Mouse (Mus musculus) adrenal gland, postnatal 14 days (tissue): ENCODE data around the gene Vmn1r151. TPM values are rescaled to one million over a fixed set of nuclear protein-coding genes. Genes with fewer than 3 reads are reported as not detected.
"Not testable (repeated sequence)": the region's sequence is repeated elsewhere in the genome, so short reads cannot be mapped to it uniquely, and the experiment has no call there.

Experiments used
- DNase-seq: peaks from one replicate; pipeline ENCODE4 v3.0.0; 2021; ENCODE audit warnings: mixed read lengths
- long read RNA-seq, 2 experiments: library from polyadenylated mRNA; stranded (forward); transcript quantifications; one replicate each; pipeline ENCODE4 v2.0.0; 2021
- total RNA-seq: library from RNA; stranded (reverse); gene quantifications from 2 replicates; pipeline ENCODE4 v1.2.3, GENCODE M21; 2021

Vmn1r151 gene
- not detected in 2 replicates for total RNA-seq
- long read RNA-seq, experiment 1: 0 reads
- long read RNA-seq, experiment 2: 0 reads

DNA sequence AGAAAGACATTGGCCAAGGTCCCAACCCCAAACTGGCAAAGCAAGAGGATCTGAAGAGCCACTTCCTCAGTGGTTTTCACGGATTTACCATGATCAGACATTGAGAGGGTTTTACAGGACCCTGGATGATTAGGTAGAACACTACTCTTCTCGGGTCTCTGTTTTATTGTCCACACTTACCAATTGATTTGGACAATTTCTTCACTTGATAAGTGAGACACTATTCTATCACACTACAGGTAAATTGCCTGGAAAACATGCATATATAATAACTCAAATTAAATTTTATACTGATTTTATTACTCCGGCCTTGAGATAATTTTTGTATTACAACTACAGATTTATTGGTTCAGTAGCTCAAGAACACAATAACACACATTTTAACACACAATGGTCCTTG lies at the start of gene Vmn1r151:
TSS of gene Vmn1r151 (minus strand) at position 101 of the 400 bp plus-strand sequence.
- DNase-seq: not testable (repeated sequence)

DNA sequence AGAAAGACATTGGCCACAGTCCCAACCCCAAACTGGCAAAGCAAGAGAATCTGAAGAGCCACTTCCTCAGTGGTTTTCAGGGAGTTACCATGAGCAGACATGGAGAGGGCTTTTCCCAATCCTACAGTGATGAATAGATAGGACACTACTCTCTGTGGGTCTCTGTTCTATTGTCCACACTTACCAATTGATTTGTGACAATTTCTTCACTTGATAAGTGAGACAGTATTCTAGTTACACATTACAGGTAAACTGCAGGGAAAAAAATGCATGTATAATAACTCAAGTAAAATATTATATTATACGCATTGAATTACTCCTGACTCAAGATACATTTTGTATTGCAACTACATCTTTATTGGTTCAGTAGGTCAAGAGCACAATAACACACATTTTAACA lies 35.3 kb upstream of the Vmn1r151 start, which contains the start of gene Gm8677:
TSS of gene Gm8677 (minus strand) at position 101 of the 400 bp plus-strand sequence.
- not testable (repeated sequence) for DNase-seq

DNA sequence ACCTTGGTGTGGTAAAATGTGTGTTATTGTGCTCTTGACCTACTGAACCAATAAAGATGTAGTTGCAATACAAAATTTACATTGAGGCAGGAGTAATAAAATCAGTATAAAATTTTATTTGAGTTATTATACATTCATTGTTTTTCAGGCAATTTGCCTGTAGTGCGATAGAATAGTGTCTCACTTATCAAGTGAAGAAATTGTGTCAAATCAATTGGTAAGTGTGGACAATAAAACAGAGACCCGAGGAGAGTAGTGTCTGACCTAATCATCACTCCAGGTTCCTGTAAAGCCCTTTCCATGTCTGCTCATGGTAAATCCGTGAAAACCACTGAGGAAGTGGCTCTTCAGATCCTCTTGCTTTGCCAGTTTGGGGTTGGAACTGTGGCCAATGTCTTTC lies 23.2 kb upstream of the Vmn1r151 start, which contains the start of gene Vmn1r152:
TSS of gene Vmn1r152 (plus strand) at position 301 of the 400 bp plus-strand sequence.
- DNase-seq: not testable (repeated sequence)

DNA sequence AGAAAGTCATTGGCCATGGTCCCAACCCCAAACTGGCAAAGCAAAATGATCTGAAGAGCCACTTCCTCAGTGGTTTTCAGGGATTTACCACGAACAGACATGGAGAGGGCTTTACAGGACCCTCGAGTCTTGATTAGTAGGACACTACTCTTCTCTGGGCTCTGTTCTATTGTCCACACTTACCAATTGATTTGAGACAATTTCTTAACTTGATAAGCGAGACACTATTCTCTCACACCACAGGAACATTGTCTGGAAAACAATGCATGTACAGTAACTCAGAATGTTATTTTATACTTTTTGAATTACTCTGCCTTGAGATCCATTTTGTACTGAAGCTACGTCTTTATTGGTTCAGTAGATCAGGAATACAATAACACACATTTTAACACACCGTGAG lies 35.5 kb downstream of the Vmn1r151 start, which contains the start of gene Gm10665:
TSS of gene Gm10665 (minus strand) at position 101 of the 400 bp plus-strand sequence.
- not testable (repeated sequence) for DNase-seq

Other genes with a start within 250 kb of the Vmn1r151 start
- not detected in 2 replicates for gene Gm4187, start 170.0 kb downstream of the Vmn1r151 start, total RNA-seq
- gene Gm8660, start 128.6 kb downstream of the Vmn1r151 start, total RNA-seq: not detected in 2 replicates
- gene Vmn1r148, start 86.1 kb downstream of the Vmn1r151 start, total RNA-seq: not detected in 2 replicates
- gene Vmn1r149, start 61.4 kb downstream of the Vmn1r151 start, total RNA-seq: not detected in 2 replicates
- not detected in 2 replicates for gene Gm10665, start 35.6 kb downstream of the Vmn1r151 start, total RNA-seq
- gene Vmn1r152, start 23.3 kb upstream of the Vmn1r151 start, total RNA-seq: not detected in 2 replicates
- gene Gm8677, start 35.2 kb upstream of the Vmn1r151 start, total RNA-seq: not detected in 2 replicates
- not detected in 2 replicates for gene Gm4201, start 65.7 kb upstream of the Vmn1r151 start, total RNA-seq
- not detected in 2 replicates for gene Gm4565, start 88.4 kb upstream of the Vmn1r151 start, total RNA-seq
- not detected in 2 replicates for gene Vmn1r155, start 158.3 kb upstream of the Vmn1r151 start, total RNA-seq
- gene Gm8693, start 192.6 kb upstream of the Vmn1r151 start, total RNA-seq: not detected in 2 replicates
- not detected in 2 replicates for gene Gm4567, start 220.0 kb upstream of the Vmn1r151 start, total RNA-seq